Mouse (Mus musculus): ENCODE measurements around the gene Apon.

The Apon gene

GRCm38 (mm10) chr10:128280943-128281342 lies 27.0 kb downstream of the Apon start:
- ChIA-PET CTCF (interaction anchor here in 2 of 4 experiments (0.7 to 1.8 kb wide), 3 partner anchors 11 to 54 kb away, joined by 3 to 7 read pairs (median 5); partner anchors contain the start of genes Pan2 (in 1 of the 2) and Stat2 (in 1 of the 2)), POLR2A (interaction anchor here in 3 of 4 experiments (0.5 to 5.2 kb wide), 9 partner anchors 10 to 186 kb away, joined by 3 to 58 read pairs (median 3); partner anchors contain the start of genes Apof (in 2 of the 3), Stat2 (in 2 of the 3), Cnpy2 (in 1 of the 3) and Gls2 (in 1 of the 3))

- POLR2A ChIA-PET: interaction anchor here (0.6 to 5.2 kb wide), 11 partner anchors 11 to 638 kb away, joined by 3 to 58 read pairs (median 4); partner anchors contain the start of genes Stat2 (in 3 of the 4), Apof (in 2 of the 4), Cnpy2 (in 1 of the 4) and Pan2 (in 1 of the 4)
- CTCF ChIA-PET: interaction anchor here in 3 of 4 experiments (0.6 to 1.8 kb wide), 4 partner anchors 11 to 87 kb away, joined by 3 to 7 read pairs (median 4); partner anchors contain the start of genes Coq10a (in 1 of the 3) and Stat2 (in 1 of the 3)
These were observed 27.8 kb downstream of the Apon start for GRCm38 (mm10) chr10:128281682-128282081.

- POLR2A ChIA-PET: interaction anchor here (0.5 to 5.2 kb wide), 35 partner anchors 10 to 384 kb away, joined by 3 to 58 read pairs (median 5); partner anchors contain the start of genes Cnpy2 (in 4 of the 4), Stat2 (in 3 of the 4), Apof (in 2 of the 4) and Baz2a (in 2 of the 4)
- CTCF ChIA-PET: interaction anchor here (0.6 to 2.7 kb wide), 31 partner anchors 10 to 253 kb away, joined by 3 to 31 read pairs (median 4); partner anchors contain the start of genes Stat2 (in 3 of the 4), Baz2a (in 2 of the 4), Pan2 (in 2 of the 4) and Apof (in 1 of the 4)
These were observed 29.1 kb downstream of the Apon start for GRCm38 (mm10) chr10:128282886-128283450.

GRCm38 (mm10) chr10:128283604-128284579 lies 30.0 kb downstream of the Apon start:
- ChIA-PET POLR2A (interaction anchor here (0.5 to 5.2 kb wide), 63 partner anchors 9 to 674 kb away, joined by 3 to 58 read pairs (median 4); partner anchors contain the start of genes Cnpy2 (in 4 of the 4), Baz2a (in 3 of the 4), Stat2 (in 3 of the 4) and Apof (in 2 of the 4)), CTCF (interaction anchor here (0.5 to 2.7 kb wide), 69 partner anchors 9 to 310 kb away, joined by 3 to 31 read pairs (median 4); partner anchors contain the start of genes Baz2a (in 3 of the 4), Pan2 (in 3 of the 4), Stat2 (in 3 of the 4) and Apof (in 2 of the 4))

- ChIA-PET CTCF (interaction anchor here in 1 of 4 experiments (1.3 kb wide), 1 partner anchor 20 kb away, joined by 3 read pairs; the partner anchor contains the start of gene Stat2), POLR2A (interaction anchor here in 3 of 4 experiments (0.5 to 6.1 kb wide), 12 partner anchors 10 to 220 kb away, joined by 3 to 49 read pairs (median 5); partner anchors contain the start of genes Cnpy2 (in 2 of the 3), Pan2 (in 2 of the 3) and Stat2 (in 2 of the 3))
These were observed 36.7 kb downstream of the Apon start for GRCm38 (mm10) chr10:128290594-128290993.

GRCm38 (mm10) chr10:128296370-128297090 lies 42.6 kb downstream of the Apon start:
- ChIA-PET CTCF (interaction anchor here (0.7 to 2.2 kb wide), 7 partner anchors 13 to 628 kb away, joined by 3 to 10 read pairs (median 3); partner anchors contain the start of genes Nab2 (in 1 of the 4) and Stat2 (in 1 of the 4)), POLR2A (interaction anchor here in 3 of 4 experiments (0.5 to 3.3 kb wide), 31 partner anchors 11 to 263 kb away, joined by 3 to 15 read pairs (median 4); partner anchors contain the start of genes Cnpy2 (in 2 of the 3), Stat2 (in 2 of the 3), Apof (in 1 of the 3) and Cs (in 1 of the 3))

- POLR2A ChIA-PET: interaction anchor here in 3 of 4 experiments (0.5 to 3.3 kb wide), 34 partner anchors 12 to 262 kb away, joined by 3 to 15 read pairs (median 4); partner anchors contain the start of genes Cnpy2 (in 2 of the 3), Stat2 (in 2 of the 3), Zc3h10 (in 2 of the 3) and Apof (in 1 of the 3)
- CTCF ChIA-PET: interaction anchor here in 3 of 4 experiments (0.8 to 2.2 kb wide), 4 partner anchors 13 to 629 kb away, joined by 3 to 10 read pairs (median 4); partner anchors contain the start of gene Nab2 (in 1 of the 3)
These were observed 43.3 kb downstream of the Apon start for GRCm38 (mm10) chr10:128297221-128297620.

GRCm38 (mm10) chr10:128297622-128298021 lies 43.7 kb downstream of the Apon start:
- ChIA-PET POLR2A (interaction anchor here in 3 of 4 experiments (0.7 to 3.3 kb wide), 15 partner anchors 12 to 250 kb away, joined by 3 to 15 read pairs (median 4); partner anchors contain the start of genes Cnpy2 (in 2 of the 3), Stat2 (in 2 of the 3), Nabp2 (in 1 of the 3) and Rnf41 (in 1 of the 3)), CTCF (interaction anchor here in 2 of 4 experiments (1.4 to 2.2 kb wide), 2 partner anchors 14 kb away, joined by 3 to 10 read pairs; no protein-coding TSS in a partner anchor)

- ChIA-PET POLR2A (interaction anchor here in 3 of 4 experiments (0.6 to 3.3 kb wide), 12 partner anchors 9 to 250 kb away, joined by 3 to 15 read pairs (median 5); partner anchors contain the start of genes Cnpy2 (in 2 of the 3), Stat2 (in 1 of the 3) and Zc3h10 (in 1 of the 3)), CTCF (interaction anchor here in 1 of 4 experiments (2.2 kb wide), 1 partner anchor 15 kb away, joined by 10 read pairs; no protein-coding TSS in a partner anchor)
These were observed 44.3 kb downstream of the Apon start for GRCm38 (mm10) chr10:128298243-128298642.

GRCm38 (mm10) chr10:128298702-128299171 lies 44.8 kb downstream of the Apon start, which contains the start of gene Il23a:
Il23a (minus strand) TSS chr10:128298752.
- CTCF ChIA-PET: interaction anchor here in 2 of 4 experiments (1.0 to 1.1 kb wide), 2 partner anchors 15 kb away, joined by 3 to 4 read pairs; no protein-coding TSS in a partner anchor

GRCm38 (mm10) chr10:128302357-128302756 lies 48.5 kb downstream of the Apon start:
- POLR2A ChIA-PET: interaction anchor here in 3 of 4 experiments (0.6 to 4.5 kb wide), 43 partner anchors 10 to 640 kb away, joined by 3 to 113 read pairs (median 8); partner anchors contain the start of genes Zc3h10 (in 3 of the 3), Cnpy2 (in 2 of the 3), Nabp2 (in 2 of the 3) and Rnf41 (in 2 of the 3)
- CTCF ChIA-PET: interaction anchor here in 2 of 4 experiments (0.6 to 2.1 kb wide), 5 partner anchors 19 to 56 kb away, joined by 3 to 9 read pairs (median 5); partner anchors contain the start of gene Cnpy2 (in 1 of the 2)

More at GRCm38 (mm10) chr10:128298702-128299171, 44.8 kb downstream of the Apon start, which contains the start of gene Il23a:
- POLR2A ChIA-PET: interaction anchor here in 3 of 4 experiments (0.6 to 2.3 kb wide), 17 partner anchors 10 to 258 kb away, joined by 3 to 7 read pairs (median 4); partner anchors contain the start of genes Zc3h10 (in 2 of the 3), Apof (in 1 of the 3), Atp5b (in 1 of the 3) and Stat2 (in 1 of the 3)

- POLR2A ChIA-PET: interaction anchor here (0.5 to 4.5 kb wide), 127 partner anchors 8 to 681 kb away, joined by 3 to 113 read pairs (median 5); partner anchors contain the start of genes Cnpy2 (in 4 of the 4), Coq10a (in 3 of the 4), Esyt1 (in 3 of the 4) and Gls2 (in 3 of the 4)
- CTCF ChIA-PET: interaction anchor here (0.6 to 2.1 kb wide), 13 partner anchors 9 to 288 kb away, joined by 3 to 12 read pairs (median 5); partner anchors contain the start of genes Cnpy2 (in 1 of the 4), Esyt1 (in 1 of the 4) and Stat2 (in 1 of the 4)
These were observed 48.9 kb downstream of the Apon start for GRCm38 (mm10) chr10:128302785-128303125.

GRCm38 (mm10) chr10:128303126-128304021 lies 49.5 kb downstream of the Apon start, which contains the start of gene Pan2:
Pan2 (plus strand) TSS chr10:128303335.
- ChIA-PET CTCF (interaction anchor here (0.5 to 2.1 kb wide), 22 partner anchors 9 to 295 kb away, joined by 3 to 12 read pairs (median 4); partner anchors contain the start of genes Cnpy2 (in 1 of the 4), Esyt1 (in 1 of the 4), Gls2 (in 1 of the 4) and Stat2 (in 1 of the 4)), POLR2A (interaction anchor here (0.5 to 4.5 kb wide), 155 partner anchors 9 to 682 kb away, joined by 3 to 113 read pairs (median 4); partner anchors contain the start of genes Cnpy2 (in 4 of the 4), Coq10a (in 3 of the 4), Esyt1 (in 3 of the 4) and Gls2 (in 3 of the 4))

Measured in embryonic stem cell, embryonic (primary cell).